Mouse (Mus musculus): ENCODE data around the gene Ada. TPM values are rescaled to one million over a fixed set of nuclear protein-coding genes. Genes with fewer than 3 reads are reported as not detected.
A peak's percentile ranks its signal among the peaks of the same experiment; 100 is the strongest.

The Ada gene
- polyA plus RNA-seq (2012) = 0.28 and 0.39 TPM in 2 replicates

- no peaks in the 10 kb centered on the region for H3K9me3 ChIP-seq (ENCODE audit: control insufficient read depth, low read length)
- TF ChIP-seq TAL1 (IDR thresholded peaks at IDR 0.05; ENCODE audit: low read length) (no peak), GATA1 (IDR thresholded peaks at IDR 0.05; ENCODE audit: low read length) (no peak)
- H3K4me3 ChIP-seq (replicated peaks) = peak within 1 kb of the TSS; percentile 61
- H3K36me3 ChIP-seq (ENCODE audit: control insufficient read depth) = no peaks in the 10 kb centered on the region
- H3K27me3 ChIP-seq (ENCODE audit: control insufficient read depth) = peaks cover 26% of the 10 kb centered on the region
- peaks cover 14% of the 10 kb centered on the region for H3K4me1 ChIP-seq (ENCODE audit: control insufficient read depth)
Observed at GRCm38 (mm10) chr2:163749647-163750611, at the start of gene Ada. TSS of gene Ada (minus strand) at chr2:163750239.

GRCm38 (mm10) chr2:163798411-163798810 lies 48.4 kb upstream of the Ada start:
- Histone ChIP-seq H3K9me3 (ENCODE audit: control insufficient read depth, low read length) (no peaks in the 10 kb centered on the region), H3K36me3 (ENCODE audit: control insufficient read depth) (no peaks in the 10 kb centered on the region), H3K27me3 (ENCODE audit: control insufficient read depth) (no peaks in the 10 kb centered on the region), H3K4me3 (replicated peaks) (no peak overlapping the region), H3K4me1 (ENCODE audit: control insufficient read depth) (no peaks in the 10 kb centered on the region)
- TF ChIP-seq TAL1 (IDR thresholded peaks at IDR 0.05; ENCODE audit: low read length) (no peak), GATA1 (IDR thresholded peaks at IDR 0.05; ENCODE audit: low read length) (no peak)

- H3K36me3 ChIP-seq (ENCODE audit: control insufficient read depth) = no peaks in the 10 kb centered on the region
- H3K4me1 ChIP-seq (ENCODE audit: control insufficient read depth) = no peaks in the 10 kb centered on the region
- no peak overlapping the region for H3K4me3 ChIP-seq (replicated peaks)
- no peaks in the 10 kb centered on the region for H3K27me3 ChIP-seq (ENCODE audit: control insufficient read depth)
- H3K9me3 ChIP-seq (ENCODE audit: control insufficient read depth, low read length) = no peaks in the 10 kb centered on the region
- TF ChIP-seq GATA1 (IDR thresholded peaks at IDR 0.05; ENCODE audit: low read length) (no peak), TAL1 (IDR thresholded peaks at IDR 0.05; ENCODE audit: low read length) (no peak)
Observed at GRCm38 (mm10) chr2:163788484-163788883, 38.4 kb upstream of the Ada start.

- Histone ChIP-seq H3K4me3 (replicated peaks) (no peak overlapping the region), H3K4me1 (ENCODE audit: control insufficient read depth) (no peaks in the 10 kb centered on the region; the same call in 1 of the 2 replicates), H3K27me3 (ENCODE audit: control insufficient read depth) (no peaks in the 10 kb centered on the region), H3K9me3 (ENCODE audit: control insufficient read depth, low read length) (no peaks in the 10 kb centered on the region), H3K36me3 (ENCODE audit: control insufficient read depth) (no peaks in the 10 kb centered on the region)
- TF ChIP-seq GATA1 (IDR thresholded peaks at IDR 0.05; ENCODE audit: low read length) (no peak), TAL1 (IDR thresholded peaks at IDR 0.05; ENCODE audit: low read length) (no peak)
Observed at GRCm38 (mm10) chr2:163787709-163788108, 37.7 kb upstream of the Ada start.

- Histone ChIP-seq H3K36me3 (ENCODE audit: control insufficient read depth) (no peaks in the 10 kb centered on the region), H3K4me3 (replicated peaks) (no peak overlapping the region), H3K9me3 (ENCODE audit: control insufficient read depth, low read length) (no peaks in the 10 kb centered on the region), H3K27me3 (ENCODE audit: control insufficient read depth) (no peaks in the 10 kb centered on the region), H3K4me1 (ENCODE audit: control insufficient read depth) (no peaks in the 10 kb centered on the region; the same call in 1 of the 2 replicates)
- TF ChIP-seq TAL1 (IDR thresholded peaks at IDR 0.05; ENCODE audit: low read length) (no peak), GATA1 (IDR thresholded peaks at IDR 0.05; ENCODE audit: low read length) (no peak)
Observed at GRCm38 (mm10) chr2:163787086-163787485, 37.0 kb upstream of the Ada start.

- Histone ChIP-seq H3K4me1 (ENCODE audit: control insufficient read depth) (no peaks in the 10 kb centered on the region; the same call in 1 of the 2 replicates), H3K4me3 (replicated peaks) (no peak overlapping the region), H3K9me3 (ENCODE audit: control insufficient read depth, low read length) (no peaks in the 10 kb centered on the region), H3K36me3 (ENCODE audit: control insufficient read depth) (no peaks in the 10 kb centered on the region), H3K27me3 (ENCODE audit: control insufficient read depth) (no peaks in the 10 kb centered on the region)
- TF ChIP-seq GATA1 (IDR thresholded peaks at IDR 0.05; ENCODE audit: low read length) = no peak
- TF ChIP-seq TAL1 (IDR thresholded peaks at IDR 0.05; ENCODE audit: low read length) = no peak
Observed at GRCm38 (mm10) chr2:163783901-163784300, 33.9 kb upstream of the Ada start.

GRCm38 (mm10) chr2:163783368-163783767 lies 33.3 kb upstream of the Ada start:
- no peak overlapping the region for H3K4me3 ChIP-seq (replicated peaks)
- H3K36me3 ChIP-seq (ENCODE audit: control insufficient read depth) = no peaks in the 10 kb centered on the region
- no peaks in the 10 kb centered on the region; the same call in 1 of the 2 replicates for H3K4me1 ChIP-seq (ENCODE audit: control insufficient read depth)
- no peaks in the 10 kb centered on the region for H3K27me3 ChIP-seq (ENCODE audit: control insufficient read depth)
- H3K9me3 ChIP-seq (ENCODE audit: control insufficient read depth, low read length) = no peaks in the 10 kb centered on the region
- TF ChIP-seq GATA1 (IDR thresholded peaks at IDR 0.05; ENCODE audit: low read length) (no peak), TAL1 (IDR thresholded peaks at IDR 0.05; ENCODE audit: low read length) (no peak)

- TF ChIP-seq GATA1 (IDR thresholded peaks at IDR 0.05; ENCODE audit: low read length) (no peak), TAL1 (IDR thresholded peaks at IDR 0.05; ENCODE audit: low read length) (no peak)
Observed at GRCm38 (mm10) chr2:163778896-163779295, 28.9 kb upstream of the Ada start.

GRCm38 (mm10) chr2:163777061-163777460 lies 27.0 kb upstream of the Ada start:
- Histone ChIP-seq H3K27me3 (ENCODE audit: control insufficient read depth) (peaks cover 8% of the 10 kb centered on the region), H3K4me3 (replicated peaks) (no peak overlapping the region), H3K36me3 (ENCODE audit: control insufficient read depth) (no peaks in the 10 kb centered on the region), H3K4me1 (ENCODE audit: control insufficient read depth) (no peaks in the 10 kb centered on the region), H3K9me3 (ENCODE audit: control insufficient read depth, low read length) (no peaks in the 10 kb centered on the region)
- TF ChIP-seq GATA1 (IDR thresholded peaks at IDR 0.05; ENCODE audit: low read length) (no peak), TAL1 (IDR thresholded peaks at IDR 0.05; ENCODE audit: low read length) (no peak)

More at GRCm38 (mm10) chr2:163778896-163779295, 28.9 kb upstream of the Ada start:
- H3K27me3 ChIP-seq (ENCODE audit: control insufficient read depth) = peaks cover 7% of the 10 kb centered on the region
- no peak overlapping the region for H3K4me3 ChIP-seq (replicated peaks)
- no peaks in the 10 kb centered on the region; the same call in 1 of the 2 replicates for H3K4me1 ChIP-seq (ENCODE audit: control insufficient read depth)
- no peaks in the 10 kb centered on the region for H3K36me3 ChIP-seq (ENCODE audit: control insufficient read depth)
- no peaks in the 10 kb centered on the region for H3K9me3 ChIP-seq (ENCODE audit: control insufficient read depth, low read length)
